Mouse (Mus musculus) embryonic facial prominence, embryonic 13.5 days (tissue): ENCODE measurements around the gene Pafah1b2. TPM values are rescaled to one million over a fixed set of nuclear protein-coding genes. Genes with fewer than 3 reads are reported as not detected.

Experiments
- ATAC-seq: fragments of 200-750 bp; cut with Nextera tagmentation; 2 replicates; pipeline ENCODE4 v1.8.0; 2017; ENCODE audit warnings: low read depth; ENCODE audit not compliant: insufficient number of reproducible peaks, insufficient read depth, low FRiP score, low TSS enrichment
- H3K27ac ChIP-seq: fragments of 300-500 bp; sonication (generic); 2 replicates; pipeline ENCODE4 v1.5.1; 2015; ENCODE audit warnings: moderate library complexity, mild to moderate bottlenecking, inconsistent platforms
- H3K27me3 ChIP-seq: fragments of 300-500 bp; sonication (generic); 2 replicates; pipeline ENCODE4 v1.6.1; 2015; ENCODE audit warnings: mild to moderate bottlenecking, inconsistent platforms
- H3K36me3 ChIP-seq: fragments of 300-500 bp; sonication (generic); 2 replicates; pipeline ENCODE4 v1.6.1; 2015; ENCODE audit warnings: mild to moderate bottlenecking, inconsistent platforms
- H3K4me1 ChIP-seq: fragments of 300-500 bp; sonication (generic); 2 replicates; pipeline ENCODE4 v1.6.1; 2015; ENCODE audit warnings: inconsistent platforms
- H3K4me2 ChIP-seq: fragments of 300-500 bp; sonication (generic); 2 replicates; pipeline ENCODE4 v1.6.1; 2015; ENCODE audit warnings: moderate library complexity, mild to moderate bottlenecking, inconsistent platforms
- H3K4me3 ChIP-seq: fragments of 300-500 bp; sonication (generic); 2 replicates; pipeline ENCODE4 v1.5.1; 2015; ENCODE audit warnings: mild to moderate bottlenecking, inconsistent platforms
- H3K9ac ChIP-seq: fragments of 300-500 bp; sonication (generic); 2 replicates; pipeline ENCODE4 v1.6.1; 2015; ENCODE audit warnings: mild to moderate bottlenecking, inconsistent platforms
- H3K9me3 ChIP-seq: fragments of 300-500 bp; sonication (generic); 2 replicates; pipeline ENCODE4 v1.6.1; 2016; ENCODE audit warnings: inconsistent platforms
- WGBS: fragments of 180-500 bp; shearing (Covaris S2); methylation state at CpG from one replicate; pipeline ENCODE4 v1.1.7; 2015; ENCODE audit warnings: mixed read lengths; 5-methylcytosine and 5-hydroxymethylcytosine counted together
- polyA plus RNA-seq: library from polyadenylated mRNA; unstranded; fragments of >200 nt; fragmentation: Nextera tagmentation; extraction: Ambion mirVana; gene quantifications from 2 replicates; pipeline ENCODE4 v1.2.1, GENCODE M21; 2015

Gene Pafah1b2
- polyA plus RNA-seq = 180 and 206 TPM in 2 replicates

GRCm38 (mm10) chr9:46012091-46013008 lies at the start of gene Pafah1b2, which contains the start of gene Sik3:
Pafah1b2 (minus strand) TSS chr9:46012690.
Sik3 (plus strand) TSS chr9:46012820.
- no peaks in the 10 kb centered on the region for H3K27me3 ChIP-seq
- peak; percentile 77 for ATAC-seq
- H3K36me3 ChIP-seq = no peaks in the 10 kb centered on the region
- H3K4me1 ChIP-seq = peaks cover 41% of the 10 kb centered on the region
- H3K27ac ChIP-seq = peak within 1 kb of the TSS; percentile 89
- no peaks in the 10 kb centered on the region for H3K9me3 ChIP-seq
- peak within 1 kb of the TSS; percentile 75 for H3K4me2 ChIP-seq
- H3K4me3 ChIP-seq = peak within 1 kb of the TSS; percentile 96
- peak within 1 kb of the TSS; percentile 97 for H3K9ac ChIP-seq
- 3% methylated on average over 59 of the region's 78 CpGs for WGBS

GRCm38 (mm10) chr9:46061696-46062425 lies 49.4 kb upstream of the Pafah1b2 start:
- ATAC-seq = no peak
- H3K36me3 ChIP-seq = no peaks in the 10 kb centered on the region
- peak overlapping the region; percentile 5; the same call in 1 of the 2 replicates for H3K27ac ChIP-seq

GRCm38 (mm10) chr9:46060249-46060648 lies 47.8 kb upstream of the Pafah1b2 start:
- Histone ChIP-seq H3K9ac (no peak overlapping the region), H3K27me3 (no peaks in the 10 kb centered on the region), H3K27ac (no peak overlapping the region), H3K36me3 (no peaks in the 10 kb centered on the region), H3K4me3 (no peak overlapping the region), H3K4me1 (peaks cover 5% of the 10 kb centered on the region; the same call in 1 of the 2 replicates), H3K9me3 (no peaks in the 10 kb centered on the region), H3K4me2 (no peak overlapping the region)
- 92% methylated on average over 2 of the region's 2 CpGs for WGBS
- ATAC-seq = no peak

More at GRCm38 (mm10) chr9:46061696-46062425, 49.4 kb upstream of the Pafah1b2 start:
- Histone ChIP-seq H3K9me3 (no peaks in the 10 kb centered on the region), H3K4me2 (no peak overlapping the region), H3K9ac (no peak overlapping the region), H3K4me1 (peaks cover 8% of the 10 kb centered on the region), H3K27me3 (no peaks in the 10 kb centered on the region), H3K4me3 (no peak overlapping the region)
- WGBS = 74% methylated on average over 9 of the region's 9 CpGs

GRCm38 (mm10) chr9:46058065-46058464 lies 45.6 kb upstream of the Pafah1b2 start:
- no peaks in the 10 kb centered on the region for H3K27me3 ChIP-seq
- no peak overlapping the region for H3K4me2 ChIP-seq
- H3K27ac ChIP-seq = no peak overlapping the region
- ATAC-seq = no peak
- H3K36me3 ChIP-seq = no peaks in the 10 kb centered on the region
- H3K9ac ChIP-seq = no peak overlapping the region
- WGBS = 86% methylated on average over 3 of the region's 3 CpGs
- no peak overlapping the region for H3K4me3 ChIP-seq
- no peaks in the 10 kb centered on the region for H3K9me3 ChIP-seq
- H3K4me1 ChIP-seq = peaks cover 5% of the 10 kb centered on the region; the same call in 1 of the 2 replicates

- ATAC-seq = no peak
- Histone ChIP-seq H3K9ac (no peak overlapping the region), H3K36me3 (no peaks in the 10 kb centered on the region), H3K27me3 (no peaks in the 10 kb centered on the region), H3K4me2 (no peak overlapping the region), H3K27ac (no peak overlapping the region), H3K4me3 (no peak overlapping the region), H3K9me3 (no peaks in the 10 kb centered on the region), H3K4me1 (peaks cover 18% of the 10 kb centered on the region)
- WGBS = 85% methylated on average over 9 of the region's 9 CpGs
Measured at GRCm38 (mm10) chr9:46053014-46053666, 40.6 kb upstream of the Pafah1b2 start.

GRCm38 (mm10) chr9:46050203-46050602 lies 37.7 kb upstream of the Pafah1b2 start:
- no peak for ATAC-seq
- no peak overlapping the region for H3K9ac ChIP-seq
- no peak overlapping the region for H3K4me2 ChIP-seq
- H3K36me3 ChIP-seq = no peaks in the 10 kb centered on the region
- H3K27ac ChIP-seq = peak overlapping the region; percentile 1; the same call in 1 of the 2 replicates
- 72% methylated on average over 8 of the region's 8 CpGs for WGBS
- peaks cover 22% of the 10 kb centered on the region for H3K4me1 ChIP-seq
- no peak overlapping the region for H3K4me3 ChIP-seq
- no peaks in the 10 kb centered on the region for H3K9me3 ChIP-seq
- H3K27me3 ChIP-seq = no peaks in the 10 kb centered on the region

- H3K36me3 ChIP-seq = no peaks in the 10 kb centered on the region
- H3K9ac ChIP-seq = no peak overlapping the region
- no peaks in the 10 kb centered on the region for H3K27me3 ChIP-seq
- H3K9me3 ChIP-seq = no peaks in the 10 kb centered on the region
- H3K4me1 ChIP-seq = peaks cover 22% of the 10 kb centered on the region
- no peak for ATAC-seq
- H3K4me2 ChIP-seq = no peak overlapping the region
- WGBS = 45% methylated on average over 7 of the region's 7 CpGs
- peak overlapping the region; percentile 1; the same call in 1 of the 2 replicates for H3K27ac ChIP-seq
- H3K4me3 ChIP-seq = no peak overlapping the region
Measured at GRCm38 (mm10) chr9:46049525-46049924, 37.0 kb upstream of the Pafah1b2 start.

- H3K4me3 ChIP-seq = no peak overlapping the region
- H3K9me3 ChIP-seq = no peaks in the 10 kb centered on the region
- no peak for ATAC-seq
- no peak overlapping the region for H3K9ac ChIP-seq
- H3K36me3 ChIP-seq = no peaks in the 10 kb centered on the region
- peaks cover 22% of the 10 kb centered on the region for H3K4me1 ChIP-seq
- H3K27ac ChIP-seq = no peak overlapping the region
- 76% methylated on average over 11 of the region's 11 CpGs for WGBS
- H3K27me3 ChIP-seq = no peaks in the 10 kb centered on the region
- H3K4me2 ChIP-seq = no peak overlapping the region
Measured at GRCm38 (mm10) chr9:46046724-46047517, 34.4 kb upstream of the Pafah1b2 start.

GRCm38 (mm10) chr9:46043626-46044025 lies 31.1 kb upstream of the Pafah1b2 start:
- Histone ChIP-seq H3K4me1 (0 out of 2 replicates have a peak, but pooled peaks cover 4% of the 10 kb centered on the region), H3K36me3 (peaks cover 8% of the 10 kb centered on the region), H3K9ac (no peak overlapping the region), H3K27ac (no peak overlapping the region), H3K9me3 (no peaks in the 10 kb centered on the region), H3K4me3 (no peak overlapping the region), H3K4me2 (no peak overlapping the region), H3K27me3 (no peaks in the 10 kb centered on the region)
- 90% methylated on average over 8 of the region's 8 CpGs for WGBS
- ATAC-seq = no peak

GRCm38 (mm10) chr9:46042387-46042786 lies 29.9 kb upstream of the Pafah1b2 start:
- H3K4me2 ChIP-seq = no peak overlapping the region
- no peaks in the 10 kb centered on the region for H3K9me3 ChIP-seq
- no peak overlapping the region for H3K27ac ChIP-seq
- no peak overlapping the region for H3K9ac ChIP-seq
- H3K4me3 ChIP-seq = no peak overlapping the region
- 0 out of 2 replicates have a peak, but pooled peaks cover 4% of the 10 kb centered on the region for H3K4me1 ChIP-seq
- peaks cover 8% of the 10 kb centered on the region for H3K36me3 ChIP-seq
- 84% methylated on average over 3 of the region's 3 CpGs for WGBS
- no peaks in the 10 kb centered on the region for H3K27me3 ChIP-seq
- ATAC-seq = no peak
